Mouse (Mus musculus): ENCODE results near the gene Tmcc1.

GRCm38 (mm10) chr6:115989032-115989431 is 204.3 kb downstream of the Tmcc1 start:
- TF ChIP-seq POLR2A (IDR thresholded peaks at IDR 0.05; ENCODE audit: insufficient read depth, low read length) (no peak), CTCF (IDR thresholded peaks at IDR 0.05; ENCODE audit: low read depth, low read length) (no peak)
